Mouse (Mus musculus): Measurements from ENCODE around the gene Gpc3.

- no peak for TF ChIP-seq CTCF (IDR thresholded peaks at IDR 0.05; ENCODE audit: low read depth)
- no peak for TF ChIP-seq EP300 (IDR thresholded peaks at IDR 0.05; ENCODE audit: low read depth)
Measured at GRCm38 (mm10) chrX:52231984-52232383, 381.8 kb downstream of the Gpc3 start.

Measured in liver, embryonic 14.5 days (tissue).